Mouse (Mus musculus): Measurements from ENCODE around the gene 1700123O20Rik.

- TF ChIP-seq CTCF (IDR thresholded peaks at IDR 0.05): no peak
- no peak for TF ChIP-seq EP300 (IDR thresholded peaks at IDR 0.05)
Observed at GRCm38 (mm10) chr14:54732206-54732605, 46.2 kb downstream of the 1700123O20Rik start.

All from lung, postnatal 0 days (tissue).